Mouse (Mus musculus): ENCODE data around the gene Trp53i13. TPM values are rescaled to one million over a fixed set of nuclear protein-coding genes. Genes with fewer than 3 reads are reported as not detected.

Gene Trp53i13
- total RNA-seq, 2 experiments from 2014 or later = 9.4 to 10.1 TPM

GRCm38 (mm10) chr11:77462283-77463100, 53.3 kb downstream of the Trp53i13 start, which contains the start of gene Coro6:
Gene Coro6, plus strand, starts transcription at chr11:77462411.
- peak; percentile 88 to 92 for DNase-seq

- no peak for DNase-seq
Measured at GRCm38 (mm10) chr11:77461856-77462255, 53.9 kb downstream of the Trp53i13 start.

Other genes with a start within 250 kb of the Trp53i13 start
- 1 to 10 TPM in 1 of 2 experiments, under 1 TPM in 1; 0.96 to 1.7 TPM for gene Coro6, start 53.6 kb downstream of the Trp53i13 start, total RNA-seq (2021)
- gene Ankrd13b, start 26.3 kb downstream of the Trp53i13 start, total RNA-seq (2021) = 1 to 10 TPM; 5.8 to 6.7 TPM
- 10 to 100 TPM; 47.6 to 49.9 TPM for gene Git1, start 22.4 kb downstream of the Trp53i13 start, total RNA-seq (2021)
- gene Abhd15, start 859 bp downstream of the Trp53i13 start, total RNA-seq (2021) = 10 to 100 TPM; 12.6 to 14.0 TPM
- gene Gm10392, start 3.2 kb upstream of the Trp53i13 start, total RNA-seq (2021) = not detected
- gene Taok1, start 91.8 kb upstream of the Trp53i13 start, total RNA-seq (2021) = 10 to 100 TPM; 59.9 to 60.0 TPM
- gene Nufip2, start 170.2 kb upstream of the Trp53i13 start, total RNA-seq (2021) = 10 to 100 TPM; 80.8 to 82.4 TPM
- not detected for gene Cryba1, start 209.3 kb upstream of the Trp53i13 start, total RNA-seq (2021)
- gene Myo18a, start 247.3 kb upstream of the Trp53i13 start, total RNA-seq (2021) = 10 to 100 TPM; 56.7 to 76.3 TPM

All from adrenal gland, postnatal 36 days (tissue).